Mouse (Mus musculus) heart, postnatal 25 days (tissue): ENCODE data around the gene Cntnap5c. TPM values are rescaled to one million over a fixed set of nuclear protein-coding genes. Genes with fewer than 3 reads are reported as not detected.

Experiments
- total RNA-seq, 2 experiments: library from RNA; stranded (reverse); gene quantifications; 2 replicates each; pipeline ENCODE4 v1.2.3; 2021

The Cntnap5c gene
- total RNA-seq, 2 experiments from 2014 or later, result not detected

Other genes starting within 250 kb of the Cntnap5c start
- under 1 TPM; under 0.01 to 0.03 TPM for gene Vmn2r120, start 224.1 kb upstream of the Cntnap5c start, total RNA-seq
- not detected for gene Gm21834, start 27.4 kb upstream of the Cntnap5c start, total RNA-seq